Mouse (Mus musculus): ENCODE measurements at regions not wholly inside any gene's neighbourhood (a gene's known extent, or its start where the extent isn't known, plus 50 kb on each side); places are given as distances from the start of the nearest gene placed in this dataset.
A peak's percentile ranks its signal among the peaks of the same experiment; 100 is the strongest.

DNA sequence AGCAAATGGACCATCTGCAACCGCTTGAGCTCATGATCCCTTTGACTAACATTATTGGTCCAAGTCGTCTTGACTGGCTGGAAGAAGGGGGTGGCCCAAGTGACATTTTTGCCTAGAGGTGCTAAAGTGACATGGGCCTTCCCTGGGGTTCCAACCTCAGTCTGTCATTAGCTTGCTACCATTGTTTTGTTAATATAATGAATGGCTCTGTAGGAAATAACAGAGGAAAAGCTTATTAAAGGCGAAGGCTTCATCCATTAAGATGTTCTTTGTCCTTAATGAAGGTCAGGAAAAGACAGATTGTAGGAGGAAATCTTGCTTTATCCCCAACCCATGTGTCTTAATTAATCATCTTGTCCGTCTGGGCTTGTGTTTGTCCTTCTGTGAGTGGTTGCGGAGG, 69.1 kb upstream of the Gm10260 start:
- H3K4me2 ChIP-seq (ENCODE audit: low read depth, low read length) = no peak overlapping the region
- ATAC-seq (replicated peaks; ENCODE audit: insufficient number of reproducible peaks, low FRiP score, low TSS enrichment, low read depth) (no peak), DNase-seq (ENCODE audit: low spot score) (no peak)
- no peaks in the 10 kb centered on the region for H3K27me3 ChIP-seq (ENCODE audit: control insufficient read depth, insufficient read depth, low read length)
- H3K9me3 ChIP-seq (replicated peaks; ENCODE audit: control insufficient read depth, low read length) = no peaks in the 10 kb centered on the region
- no peak overlapping the region for H3K4me3 ChIP-seq (ENCODE audit: low read depth, low read length)
- H3K27ac ChIP-seq (replicated peaks; ENCODE audit: low read depth, low read length) = no peak overlapping the region
- no peaks in the 10 kb centered on the region for H3K36me3 ChIP-seq (replicated peaks; ENCODE audit: control insufficient read depth, insufficient read depth, low read depth, low read length)
- H3K4me1 ChIP-seq (ENCODE audit: control insufficient read depth, insufficient read depth, low read length) = peaks cover 2% of the 10 kb centered on the region; the same call in 1 of the 2 replicates
- H3K9ac ChIP-seq (replicated peaks; ENCODE audit: low read length) = no peak overlapping the region
- 43% methylated on average over 5 of the region's 5 CpGs for WGBS

GRCm38 (mm10) chr13:97825801-97826576, 65.6 kb upstream of the Gm10260 start:
- H3K27me3 ChIP-seq (ENCODE audit: control insufficient read depth, insufficient read depth, low read length) = no peaks in the 10 kb centered on the region
- DNase-seq (ENCODE audit: low spot score) = peak; percentile 50
- H3K9me3 ChIP-seq (replicated peaks; ENCODE audit: control insufficient read depth, low read length) = no peaks in the 10 kb centered on the region
- H3K9ac ChIP-seq (replicated peaks; ENCODE audit: low read length) = no peak overlapping the region
- ATAC-seq (replicated peaks; ENCODE audit: insufficient number of reproducible peaks, low FRiP score, low TSS enrichment, low read depth) = peak; percentile 24; the same call in 1 of the 2 replicates
- H3K36me3 ChIP-seq (replicated peaks; ENCODE audit: control insufficient read depth, insufficient read depth, low read depth, low read length) = no peaks in the 10 kb centered on the region
- no peak overlapping the region for H3K27ac ChIP-seq (replicated peaks; ENCODE audit: low read depth, low read length)
- no peak overlapping the region for H3K4me3 ChIP-seq (ENCODE audit: low read depth, low read length)
- H3K4me1 ChIP-seq (ENCODE audit: control insufficient read depth, insufficient read depth, low read length) = peaks cover 2% of the 10 kb centered on the region; the same call in 1 of the 2 replicates
- no peak overlapping the region for H3K4me2 ChIP-seq (ENCODE audit: low read depth, low read length)
- WGBS = 26% methylated on average over 22 of the region's 22 CpGs

- Histone ChIP-seq H3K4me2 (ENCODE audit: low read depth, low read length) (no peak overlapping the region), H3K9ac (replicated peaks; ENCODE audit: low read length) (no peak overlapping the region), H3K27me3 (ENCODE audit: control insufficient read depth, insufficient read depth, low read length) (no peaks in the 10 kb centered on the region), H3K27ac (replicated peaks; ENCODE audit: low read depth, low read length) (no peak overlapping the region), H3K4me1 (ENCODE audit: control insufficient read depth, insufficient read depth, low read length) (peaks cover 2% of the 10 kb centered on the region; the same call in 1 of the 2 replicates), H3K36me3 (replicated peaks; ENCODE audit: control insufficient read depth, insufficient read depth, low read depth, low read length) (no peaks in the 10 kb centered on the region), H3K4me3 (ENCODE audit: low read depth, low read length) (no peak overlapping the region), H3K9me3 (replicated peaks; ENCODE audit: control insufficient read depth, low read length) (no peaks in the 10 kb centered on the region)
- DNase-seq (ENCODE audit: low spot score) (no peak), ATAC-seq (replicated peaks; ENCODE audit: insufficient number of reproducible peaks, low FRiP score, low TSS enrichment, low read depth) (peak; percentile 34; the same call in 1 of the 2 replicates)
- WGBS = 32% methylated on average over 3 of the region's 3 CpGs
Observed at GRCm38 (mm10) chr13:97825361-97825760, 64.9 kb upstream of the Gm10260 start.

GRCm38 (mm10) chr13:97824071-97824716, 63.8 kb upstream of the Gm10260 start:
- H3K4me3 ChIP-seq (ENCODE audit: low read depth, low read length) = no peak overlapping the region
- ATAC-seq (replicated peaks; ENCODE audit: insufficient number of reproducible peaks, low FRiP score, low TSS enrichment, low read depth) (peak; percentile 77; the same call in 1 of the 2 replicates), DNase-seq (ENCODE audit: low spot score) (peak; percentile 35)
- H3K9ac ChIP-seq (replicated peaks; ENCODE audit: low read length) = no peak overlapping the region
- 0 out of 2 replicates have a peak overlapping the region, but pooled peaks have one; percentile 10 for H3K27ac ChIP-seq (replicated peaks; ENCODE audit: low read depth, low read length)
- no peaks in the 10 kb centered on the region for H3K9me3 ChIP-seq (replicated peaks; ENCODE audit: control insufficient read depth, low read length)
- H3K4me1 ChIP-seq (ENCODE audit: control insufficient read depth, insufficient read depth, low read length) = peaks cover 2% of the 10 kb centered on the region; the same call in 1 of the 2 replicates
- 50% methylated on average over 20 of the region's 20 CpGs for WGBS
- H3K36me3 ChIP-seq (replicated peaks; ENCODE audit: control insufficient read depth, insufficient read depth, low read depth, low read length) = no peaks in the 10 kb centered on the region
- no peak overlapping the region; the same call in 1 of the 2 replicates for H3K4me2 ChIP-seq (ENCODE audit: low read depth, low read length)
- H3K27me3 ChIP-seq (ENCODE audit: control insufficient read depth, insufficient read depth, low read length) = no peaks in the 10 kb centered on the region

- WGBS = 74% methylated on average over 2 of the region's 2 CpGs
- no peaks in the 10 kb centered on the region for H3K36me3 ChIP-seq (replicated peaks; ENCODE audit: control insufficient read depth, insufficient read depth, low read depth, low read length)
- H3K4me1 ChIP-seq (ENCODE audit: control insufficient read depth, insufficient read depth, low read length) = peaks cover 2% of the 10 kb centered on the region; the same call in 1 of the 2 replicates
- no peak overlapping the region for H3K4me2 ChIP-seq (ENCODE audit: low read depth, low read length)
- no peak overlapping the region for H3K27ac ChIP-seq (replicated peaks; ENCODE audit: low read depth, low read length)
- H3K9ac ChIP-seq (replicated peaks; ENCODE audit: low read length) = no peak overlapping the region
- no peaks in the 10 kb centered on the region for H3K9me3 ChIP-seq (replicated peaks; ENCODE audit: control insufficient read depth, low read length)
- no peak for ATAC-seq (replicated peaks; ENCODE audit: insufficient number of reproducible peaks, low FRiP score, low TSS enrichment, low read depth)
- H3K27me3 ChIP-seq (ENCODE audit: control insufficient read depth, insufficient read depth, low read length) = no peaks in the 10 kb centered on the region
- H3K4me3 ChIP-seq (ENCODE audit: low read depth, low read length) = no peak overlapping the region
- DNase-seq (ENCODE audit: low spot score) = no peak
Observed at GRCm38 (mm10) chr13:97821630-97822029, 61.2 kb upstream of the Gm10260 start.

DNA sequence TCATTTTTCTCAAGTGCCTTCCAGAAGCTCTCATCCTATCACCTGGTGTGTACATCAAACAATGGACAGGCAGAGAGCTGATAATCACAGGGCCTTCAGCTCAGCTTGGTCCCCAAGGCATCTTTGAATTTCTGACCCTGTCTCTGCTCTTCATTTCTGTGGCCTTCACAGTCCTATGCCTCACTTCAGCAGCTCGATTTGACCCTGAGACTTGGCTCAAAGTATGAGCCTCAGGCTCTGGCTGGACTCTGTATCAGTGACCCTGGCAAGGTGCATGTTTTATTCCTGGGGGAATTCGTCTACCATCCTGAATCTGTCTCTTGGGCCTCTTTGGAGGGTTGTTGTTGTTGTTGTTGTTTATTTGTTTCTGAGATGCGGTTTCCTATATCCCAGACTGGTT, 60.6 kb upstream of the Gm10260 start:
- no peak for ATAC-seq (replicated peaks; ENCODE audit: insufficient number of reproducible peaks, low FRiP score, low TSS enrichment, low read depth)
- H3K27ac ChIP-seq (replicated peaks; ENCODE audit: low read depth, low read length) = no peak overlapping the region
- no peak overlapping the region for H3K9ac ChIP-seq (replicated peaks; ENCODE audit: low read length)
- H3K36me3 ChIP-seq (replicated peaks; ENCODE audit: control insufficient read depth, insufficient read depth, low read depth, low read length) = no peaks in the 10 kb centered on the region
- no peak overlapping the region for H3K4me3 ChIP-seq (ENCODE audit: low read depth, low read length)
- no peak for DNase-seq (ENCODE audit: low spot score)
- peaks cover 2% of the 10 kb centered on the region; the same call in 1 of the 2 replicates for H3K4me1 ChIP-seq (ENCODE audit: control insufficient read depth, insufficient read depth, low read length)
- H3K9me3 ChIP-seq (replicated peaks; ENCODE audit: control insufficient read depth, low read length) = no peaks in the 10 kb centered on the region
- 74% methylated on average over 3 of the region's 3 CpGs for WGBS
- no peak overlapping the region for H3K4me2 ChIP-seq (ENCODE audit: low read depth, low read length)
- no peaks in the 10 kb centered on the region for H3K27me3 ChIP-seq (ENCODE audit: control insufficient read depth, insufficient read depth, low read length)

DNA sequence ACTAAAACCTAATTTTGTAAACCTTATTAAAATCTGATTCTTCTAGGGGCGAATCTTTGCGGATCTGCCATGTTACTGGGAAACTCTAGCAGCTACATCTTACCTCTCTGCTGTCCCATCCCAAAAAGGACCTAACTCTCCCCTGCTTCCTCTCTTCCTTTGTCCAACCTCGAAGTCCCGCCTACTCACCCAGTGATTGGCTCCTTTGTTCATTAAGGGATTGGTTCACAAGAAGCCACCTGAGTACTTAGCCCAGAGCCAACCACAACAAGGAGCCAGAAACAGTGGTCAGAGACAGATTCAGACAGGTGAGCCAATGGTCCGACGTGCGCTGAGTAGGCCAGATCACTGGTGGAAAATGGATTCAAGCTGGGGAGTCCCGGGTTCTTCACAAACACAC, 60.0 kb upstream of the Gm10260 start:
- 92% methylated on average over 8 of the region's 8 CpGs for WGBS
- Histone ChIP-seq H3K9ac (replicated peaks; ENCODE audit: low read length) (no peak overlapping the region), H3K4me3 (ENCODE audit: low read depth, low read length) (no peak overlapping the region), H3K27me3 (ENCODE audit: control insufficient read depth, insufficient read depth, low read length) (no peaks in the 10 kb centered on the region), H3K9me3 (replicated peaks; ENCODE audit: control insufficient read depth, low read length) (no peaks in the 10 kb centered on the region), H3K4me1 (ENCODE audit: control insufficient read depth, insufficient read depth, low read length) (no peaks in the 10 kb centered on the region; the same call in 1 of the 2 replicates), H3K36me3 (replicated peaks; ENCODE audit: control insufficient read depth, insufficient read depth, low read depth, low read length) (no peaks in the 10 kb centered on the region), H3K27ac (replicated peaks; ENCODE audit: low read depth, low read length) (no peak overlapping the region), H3K4me2 (ENCODE audit: low read depth, low read length) (no peak overlapping the region)
- no peak for ATAC-seq (replicated peaks; ENCODE audit: insufficient number of reproducible peaks, low FRiP score, low TSS enrichment, low read depth)
- no peak for DNase-seq (ENCODE audit: low spot score)

GRCm38 (mm10) chr13:97819036-97819435, 58.6 kb upstream of the Gm10260 start:
- Histone ChIP-seq H3K9ac (replicated peaks; ENCODE audit: low read length) (no peak overlapping the region), H3K4me1 (ENCODE audit: control insufficient read depth, insufficient read depth, low read length) (no peaks in the 10 kb centered on the region), H3K4me2 (ENCODE audit: low read depth, low read length) (no peak overlapping the region), H3K27ac (replicated peaks; ENCODE audit: low read depth, low read length) (no peak overlapping the region), H3K9me3 (replicated peaks; ENCODE audit: control insufficient read depth, low read length) (no peaks in the 10 kb centered on the region), H3K36me3 (replicated peaks; ENCODE audit: control insufficient read depth, insufficient read depth, low read depth, low read length) (no peaks in the 10 kb centered on the region), H3K27me3 (ENCODE audit: control insufficient read depth, insufficient read depth, low read length) (no peaks in the 10 kb centered on the region), H3K4me3 (ENCODE audit: low read depth, low read length) (no peak overlapping the region)
- WGBS = 87% methylated on average over 9 of the region's 9 CpGs
- DNase-seq (ENCODE audit: low spot score) (no peak), ATAC-seq (replicated peaks; ENCODE audit: insufficient number of reproducible peaks, low FRiP score, low TSS enrichment, low read depth) (no peak)

All from embryonic facial prominence, embryonic 11.5 days (tissue).